Mouse (Mus musculus): ENCODE measurements at regions not wholly inside any gene's neighbourhood (a gene's known extent, or its start where the extent isn't known, plus 50 kb on each side); places are given as distances from the start of the nearest gene placed in this dataset.
A peak's percentile ranks its signal among the peaks of the same experiment; 100 is the strongest.

DNA sequence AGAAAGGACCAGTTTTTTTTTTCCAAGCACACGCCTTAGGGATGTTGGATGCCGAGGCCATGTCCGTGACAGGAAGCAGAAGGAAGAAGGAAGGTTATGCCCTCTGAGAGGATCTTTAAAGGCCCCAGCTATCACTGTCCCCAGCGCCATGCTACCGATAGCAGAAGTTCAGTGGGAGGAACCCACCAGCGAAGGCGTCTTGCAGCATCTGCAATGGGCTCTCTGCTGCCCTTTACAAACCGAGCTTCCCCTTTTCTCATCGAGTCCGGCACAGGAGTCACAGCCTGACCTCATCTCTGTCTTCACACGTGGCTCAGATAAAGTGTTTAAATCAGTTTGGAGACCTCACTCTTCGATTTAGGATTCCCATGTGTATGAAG lies 193.5 kb downstream of the Opa1 start:
- no peaks in the 10 kb centered on the region for H3K9me3 ChIP-seq (replicated peaks)
- no peak overlapping the region for H3K4me3 ChIP-seq
- H3K27ac ChIP-seq, result no peak overlapping the region
- peaks cover 21% of the 10 kb centered on the region; the same call in 1 of the 2 replicates for H3K27me3 ChIP-seq
- peaks cover 22% of the 10 kb centered on the region for H3K4me1 ChIP-seq (replicated peaks)
- WGBS, result 58% methylated on average over 12 of the region's 12 CpGs
- ATAC-seq (replicated peaks; ENCODE audit: insufficient number of reproducible peaks, insufficient read depth, low FRiP score, low read depth), result no peak
- no peak overlapping the region for H3K9ac ChIP-seq
- no peaks in the 10 kb centered on the region for H3K36me3 ChIP-seq
- no peak overlapping the region for H3K4me2 ChIP-seq

DNA sequence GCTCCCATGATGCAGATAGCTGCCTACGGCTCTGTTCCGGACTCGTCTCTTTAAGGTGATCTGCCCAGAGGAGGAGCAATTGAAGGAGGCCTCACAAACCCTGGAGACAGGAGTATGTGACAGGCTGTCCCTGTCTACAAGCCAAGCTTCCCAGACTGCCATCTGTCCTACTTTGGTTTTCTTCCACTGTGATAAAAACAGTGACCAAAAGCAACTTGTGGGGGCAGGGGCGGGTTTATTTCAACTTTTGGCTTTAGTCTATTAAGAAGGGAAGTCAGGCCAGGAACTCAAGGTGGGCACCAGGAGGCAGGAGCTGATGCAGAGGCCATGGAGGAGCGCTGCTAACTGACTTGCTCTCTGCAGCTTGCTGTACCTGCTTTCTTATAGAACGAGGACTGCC lies 193.9 kb downstream of the Opa1 start:
- H3K27ac ChIP-seq, result no peak overlapping the region
- H3K4me3 ChIP-seq, result no peak overlapping the region
- H3K4me2 ChIP-seq, result no peak overlapping the region
- H3K4me1 ChIP-seq (replicated peaks), result peaks cover 22% of the 10 kb centered on the region
- no peak for ATAC-seq (replicated peaks; ENCODE audit: insufficient number of reproducible peaks, insufficient read depth, low FRiP score, low read depth)
- no peak overlapping the region for H3K9ac ChIP-seq
- WGBS, result 81% methylated on average over 6 of the region's 6 CpGs
- H3K36me3 ChIP-seq, result no peaks in the 10 kb centered on the region
- H3K27me3 ChIP-seq, result peaks cover 21% of the 10 kb centered on the region; the same call in 1 of the 2 replicates
- no peaks in the 10 kb centered on the region for H3K9me3 ChIP-seq (replicated peaks)

DNA sequence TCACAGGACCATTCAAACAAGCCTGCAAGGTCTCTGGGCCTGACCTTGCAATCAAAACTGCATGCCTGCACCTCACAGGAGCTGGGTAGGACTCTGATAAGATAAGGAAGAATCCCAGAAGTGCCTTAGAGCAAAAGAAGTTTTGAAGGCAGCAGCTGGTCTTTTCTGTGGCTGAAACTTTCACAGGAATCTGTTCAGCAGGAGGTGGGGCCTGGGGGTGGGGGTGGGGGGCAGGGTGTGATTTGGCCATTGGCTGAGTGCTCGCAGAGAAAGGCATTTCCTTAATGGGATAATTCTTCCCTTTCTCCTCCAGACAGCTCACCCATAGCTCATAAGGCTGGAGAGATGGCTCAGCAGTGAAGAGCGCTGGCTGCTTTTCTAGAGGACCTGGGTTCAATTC lies 195.8 kb downstream of the Opa1 start:
- Histone ChIP-seq H3K4me3 (no peak overlapping the region), H3K4me1 (replicated peaks) (peaks cover 22% of the 10 kb centered on the region), H3K27me3 (peaks cover 19% of the 10 kb centered on the region; the same call in 1 of the 2 replicates), H3K4me2 (no peak overlapping the region), H3K27ac (no peak overlapping the region), H3K9me3 (replicated peaks) (no peaks in the 10 kb centered on the region), H3K36me3 (no peaks in the 10 kb centered on the region), H3K9ac (no peak overlapping the region)
- ATAC-seq (replicated peaks; ENCODE audit: insufficient number of reproducible peaks, insufficient read depth, low FRiP score, low read depth), result no peak
- WGBS, result 43% methylated on average over 2 of the region's 2 CpGs

DNA sequence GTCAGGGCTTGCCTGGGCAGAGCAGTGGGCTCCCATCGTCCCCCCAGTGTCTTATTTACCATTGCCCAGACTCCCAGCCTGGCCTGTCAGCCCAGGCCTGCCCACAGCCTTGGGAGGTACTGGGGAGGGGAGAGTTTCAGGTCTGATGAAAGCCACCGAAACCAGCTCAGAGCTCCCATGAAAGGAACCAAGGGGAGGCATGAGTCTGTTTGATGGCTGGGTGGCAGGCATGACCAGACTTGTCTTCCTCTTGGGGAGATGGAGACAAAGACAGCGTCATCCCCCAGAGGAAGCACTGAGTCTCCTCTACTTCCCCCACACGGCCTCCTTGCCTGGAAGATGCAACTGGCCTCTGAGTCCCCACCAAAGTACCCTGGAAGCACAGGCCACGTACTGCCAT lies 196.7 kb downstream of the Opa1 start:
- H3K27me3 ChIP-seq, result peaks cover 19% of the 10 kb centered on the region
- no peaks in the 10 kb centered on the region for H3K36me3 ChIP-seq
- H3K4me2 ChIP-seq, result no peak overlapping the region
- H3K9me3 ChIP-seq (replicated peaks), result no peaks in the 10 kb centered on the region
- no peak overlapping the region for H3K4me3 ChIP-seq
- peaks cover 22% of the 10 kb centered on the region for H3K4me1 ChIP-seq (replicated peaks)
- ATAC-seq (replicated peaks; ENCODE audit: insufficient number of reproducible peaks, insufficient read depth, low FRiP score, low read depth), result 0 out of 2 replicates have a peak, but pooled peaks have one; percentile 23
- no peak overlapping the region for H3K27ac ChIP-seq
- 76% methylated on average over 5 of the region's 5 CpGs for WGBS
- no peak overlapping the region for H3K9ac ChIP-seq

DNA sequence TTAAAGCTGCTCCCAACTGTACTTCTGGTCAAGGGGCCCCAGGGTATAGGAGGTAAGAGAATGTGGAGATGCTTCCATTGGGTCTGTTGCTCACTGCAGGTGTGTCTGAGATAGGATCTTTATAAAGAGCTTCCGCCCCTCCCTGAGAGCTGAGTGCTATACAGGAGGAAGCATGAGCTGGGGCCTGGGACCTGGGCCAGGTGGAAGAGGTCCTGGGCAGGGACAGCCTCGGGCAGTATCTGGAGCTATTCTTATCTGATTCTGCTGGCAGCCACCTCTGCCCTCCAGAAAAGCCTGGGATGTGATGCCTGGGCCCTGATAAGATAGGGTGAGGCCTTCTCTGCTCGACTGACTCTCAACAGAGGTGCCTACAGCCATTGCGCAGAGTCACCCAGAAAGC lies 203.3 kb downstream of the Opa1 start:
- Histone ChIP-seq H3K4me3 (no peak overlapping the region), H3K4me2 (no peak overlapping the region), H3K36me3 (no peaks in the 10 kb centered on the region), H3K9me3 (replicated peaks) (no peaks in the 10 kb centered on the region), H3K27ac (no peak overlapping the region), H3K27me3 (peaks cover 27% of the 10 kb centered on the region), H3K4me1 (replicated peaks) (no peaks in the 10 kb centered on the region), H3K9ac (no peak overlapping the region)
- no peak for ATAC-seq (replicated peaks; ENCODE audit: insufficient number of reproducible peaks, insufficient read depth, low FRiP score, low read depth)
- 45% methylated on average over 4 of the region's 4 CpGs for WGBS

DNA sequence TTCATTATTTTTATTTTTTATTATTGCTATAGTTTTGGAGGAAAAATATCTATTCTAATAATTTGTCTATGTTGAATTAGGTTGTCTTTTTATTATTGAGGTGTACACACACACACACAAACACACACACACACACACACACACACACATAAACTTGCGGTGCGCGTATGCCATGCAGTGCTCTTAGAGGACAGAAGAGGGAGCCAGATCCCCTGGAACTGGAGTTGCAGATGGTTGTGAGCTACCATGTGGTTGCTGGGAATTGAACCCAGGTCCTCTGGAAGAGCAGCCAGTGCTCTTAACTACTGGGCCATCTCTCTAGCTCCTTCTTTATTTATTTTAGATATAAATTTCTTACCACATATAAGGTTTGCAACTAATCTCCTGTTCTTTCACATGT lies 206.0 kb downstream of the Opa1 start:
- H3K4me1 ChIP-seq (replicated peaks), result 0 out of 2 replicates have a peak, but pooled peaks cover 3% of the 10 kb centered on the region
- no peak overlapping the region for H3K27ac ChIP-seq
- H3K4me3 ChIP-seq, result no peak overlapping the region
- 100% methylated on average over 3 of the region's 3 CpGs for whole genome bisulfite sequencing
- H3K4me2 ChIP-seq, result no peak overlapping the region
- no peak overlapping the region for H3K9ac ChIP-seq
- H3K9me3 ChIP-seq (replicated peaks), result no peaks in the 10 kb centered on the region
- no peaks in the 10 kb centered on the region for H3K36me3 ChIP-seq
- ATAC-seq (replicated peaks; ENCODE audit: insufficient number of reproducible peaks, insufficient read depth, low FRiP score, low read depth), result no peak
- H3K27me3 ChIP-seq, result peaks cover 31% of the 10 kb centered on the region

DNA sequence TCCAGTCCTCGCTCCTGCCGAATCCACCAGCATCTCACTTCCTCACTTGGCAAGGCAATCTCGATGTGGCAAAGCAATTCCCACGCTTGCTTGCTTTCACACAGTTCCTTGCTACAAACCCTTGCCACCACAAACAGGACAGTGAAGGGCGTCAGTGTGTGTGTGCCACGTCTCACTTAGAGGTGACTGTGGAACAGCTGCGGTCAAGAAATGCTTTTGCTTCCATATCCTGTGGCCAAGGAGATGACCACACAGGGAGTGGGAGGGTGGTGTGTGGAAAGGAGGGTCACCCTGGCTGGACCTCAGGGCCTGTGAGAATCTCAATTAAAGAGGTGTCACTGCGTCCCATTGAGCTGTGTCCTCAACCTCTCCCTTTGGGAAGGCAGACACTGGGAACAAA lies 207.4 kb downstream of the Opa1 start:
- no peak overlapping the region for H3K27ac ChIP-seq
- 85% methylated on average over 8 of the region's 8 CpGs for WGBS
- H3K9me3 ChIP-seq (replicated peaks), result no peaks in the 10 kb centered on the region

DNA sequence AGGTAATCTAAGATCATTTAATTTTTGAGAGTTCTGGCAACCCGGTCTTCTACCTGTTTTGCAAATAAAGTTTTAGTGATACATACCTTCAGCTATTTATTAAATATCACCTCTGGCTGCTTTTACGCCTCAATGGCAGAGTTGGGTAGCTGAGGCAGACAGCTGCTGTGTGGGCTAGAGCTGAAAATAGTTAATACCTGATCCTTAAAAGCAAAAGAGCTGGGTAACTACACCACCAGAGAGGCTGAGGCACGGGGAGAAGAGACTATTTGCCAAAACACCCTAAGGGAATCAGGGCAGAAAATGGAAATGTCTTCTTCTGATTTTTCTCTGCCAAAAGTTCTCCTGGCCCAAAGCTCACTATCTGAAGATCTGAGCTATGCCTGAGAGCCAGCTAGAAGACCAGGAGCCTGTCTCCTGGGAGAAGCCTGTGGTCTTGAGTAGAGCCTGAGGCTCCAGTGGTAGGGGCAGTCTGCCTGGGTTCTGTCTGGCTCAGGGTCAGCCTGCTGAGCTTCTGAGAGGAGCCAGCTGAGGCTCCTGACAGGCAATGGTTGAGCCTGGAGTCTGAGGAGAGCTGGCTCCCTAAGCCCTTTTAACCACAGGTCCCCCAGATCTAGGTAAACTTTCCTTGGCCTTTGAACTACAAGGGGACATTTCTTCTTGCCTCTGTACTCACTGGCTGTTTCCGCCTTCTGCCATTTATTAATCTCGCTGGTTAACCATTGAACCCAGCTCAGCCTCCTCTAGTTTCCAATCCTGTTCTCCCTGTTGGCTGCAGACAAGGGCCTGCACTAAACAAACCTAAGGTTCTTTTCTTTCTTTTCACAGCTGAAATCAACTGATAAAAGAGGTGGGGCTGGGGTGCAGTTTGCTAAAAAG lies 208.7 kb downstream of the Opa1 start:
- ATAC-seq (replicated peaks; ENCODE audit: insufficient number of reproducible peaks, insufficient read depth, low FRiP score, low read depth), result no peak
- Histone ChIP-seq H3K36me3 (no peaks in the 10 kb centered on the region), H3K4me1 (replicated peaks) (0 out of 2 replicates have a peak, but pooled peaks cover 3% of the 10 kb centered on the region), H3K4me2 (no peak overlapping the region), H3K9me3 (replicated peaks) (no peaks in the 10 kb centered on the region), H3K27me3 (peaks cover 24% of the 10 kb centered on the region; the same call in 1 of the 2 replicates), H3K27ac (no peak overlapping the region), H3K4me3 (no peak overlapping the region), H3K9ac (no peak overlapping the region)
- WGBS, result 83% methylated on average over 5 of the region's 5 CpGs

More for the DNA sequence above, 207.4 kb downstream of the Opa1 start:
- peaks cover 24% of the 10 kb centered on the region; the same call in 1 of the 2 replicates for H3K27me3 ChIP-seq
- ATAC-seq (replicated peaks; ENCODE audit: insufficient number of reproducible peaks, insufficient read depth, low FRiP score, low read depth), result no peak
- H3K4me2 ChIP-seq, result no peak overlapping the region
- no peak overlapping the region for H3K4me3 ChIP-seq
- 0 out of 2 replicates have a peak, but pooled peaks cover 3% of the 10 kb centered on the region for H3K4me1 ChIP-seq (replicated peaks)
- H3K36me3 ChIP-seq, result no peaks in the 10 kb centered on the region
- no peak overlapping the region for H3K9ac ChIP-seq

DNA sequence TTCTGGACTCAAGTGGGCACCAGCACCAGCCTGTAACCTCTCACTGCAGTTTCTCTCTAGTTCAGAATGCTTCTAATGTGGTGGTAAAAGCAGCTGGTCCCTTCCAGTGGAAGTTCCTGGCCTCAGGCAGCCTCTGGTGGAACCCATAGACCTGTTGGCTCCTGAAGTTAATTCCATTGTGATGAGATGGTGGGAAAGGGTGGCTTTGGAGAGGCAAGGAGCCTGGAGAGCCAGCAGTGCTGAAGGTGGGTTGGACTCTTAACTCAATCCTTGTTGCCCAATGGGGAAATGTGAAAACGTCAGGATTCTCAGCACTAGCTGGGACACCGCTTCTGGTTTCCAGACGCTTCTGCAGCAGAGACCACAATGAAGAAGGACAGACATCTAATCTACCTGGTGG lies 210.9 kb downstream of the Opa1 start:
- Histone ChIP-seq H3K27me3 (peaks cover 18% of the 10 kb centered on the region; the same call in 1 of the 2 replicates), H3K9me3 (replicated peaks) (no peaks in the 10 kb centered on the region), H3K9ac (no peak overlapping the region), H3K4me1 (replicated peaks) (0 out of 2 replicates have a peak, but pooled peaks cover 3% of the 10 kb centered on the region), H3K4me3 (no peak overlapping the region), H3K27ac (no peak overlapping the region), H3K4me2 (no peak overlapping the region), H3K36me3 (no peaks in the 10 kb centered on the region)
- no peak for ATAC-seq (replicated peaks; ENCODE audit: insufficient number of reproducible peaks, insufficient read depth, low FRiP score, low read depth)
- WGBS, result 97% methylated on average over 3 of the region's 3 CpGs

DNA sequence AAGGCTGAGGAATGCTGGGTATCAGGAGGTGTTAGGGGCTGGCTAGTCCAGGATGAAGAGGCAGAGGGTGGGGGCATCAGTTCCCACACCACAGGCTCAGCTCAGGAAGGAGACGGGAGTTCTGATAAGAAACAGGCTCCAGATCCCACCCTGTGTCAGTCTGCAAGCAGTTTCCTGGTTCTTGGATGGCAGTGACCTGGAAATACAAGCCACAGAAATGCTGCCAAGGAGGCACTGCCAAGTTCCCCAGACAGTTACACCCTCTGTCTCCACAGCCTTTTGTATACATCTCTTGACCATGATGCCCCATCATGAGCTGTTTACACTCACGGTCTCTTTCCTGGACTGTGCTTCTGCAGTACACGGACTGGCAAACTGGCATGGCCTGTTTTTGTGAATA lies 220.1 kb downstream of the Opa1 start:
- no peaks in the 10 kb centered on the region for H3K36me3 ChIP-seq
- ATAC-seq (replicated peaks; ENCODE audit: insufficient number of reproducible peaks, insufficient read depth, low FRiP score, low read depth), result peak; percentile 31; the same call in 1 of the 2 replicates
- H3K27ac ChIP-seq, result no peak overlapping the region
- no peak overlapping the region for H3K4me2 ChIP-seq
- no peak overlapping the region for H3K4me3 ChIP-seq
- H3K9ac ChIP-seq, result no peak overlapping the region
- peaks cover 3% of the 10 kb centered on the region; the same call in 1 of the 2 replicates for H3K4me1 ChIP-seq (replicated peaks)
- H3K9me3 ChIP-seq (replicated peaks), result no peaks in the 10 kb centered on the region
- peaks cover 24% of the 10 kb centered on the region for H3K27me3 ChIP-seq
- WGBS, result 47% methylated on average over 3 of the region's 3 CpGs

DNA sequence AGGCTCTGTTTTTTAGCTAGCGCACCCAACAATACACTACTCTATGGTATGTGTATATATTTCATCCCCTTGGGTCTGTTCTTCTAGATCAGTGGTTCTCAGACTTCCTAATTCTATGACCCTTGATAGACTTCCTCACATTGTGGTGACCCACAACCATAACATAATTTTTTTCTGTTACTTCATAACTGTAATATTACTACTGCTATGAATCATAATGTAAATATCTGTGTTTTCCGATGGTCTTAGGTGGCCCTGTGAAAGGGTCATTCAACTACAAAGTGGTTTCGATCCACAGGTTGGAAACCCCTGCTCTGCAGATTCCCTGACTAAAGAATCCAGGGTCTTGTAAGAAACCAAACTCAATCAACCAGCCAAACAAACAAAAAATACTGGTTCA lies 220.8 kb downstream of the Opa1 start:
- H3K9ac ChIP-seq, result no peak overlapping the region
- no peak for ATAC-seq (replicated peaks; ENCODE audit: insufficient number of reproducible peaks, insufficient read depth, low FRiP score, low read depth)
- WGBS, result 65% methylated on average over 3 of the region's 3 CpGs
- H3K4me1 ChIP-seq (replicated peaks), result peaks cover 3% of the 10 kb centered on the region; the same call in 1 of the 2 replicates
- no peaks in the 10 kb centered on the region for H3K9me3 ChIP-seq (replicated peaks)
- H3K36me3 ChIP-seq, result no peaks in the 10 kb centered on the region
- H3K27me3 ChIP-seq, result peaks cover 27% of the 10 kb centered on the region
- H3K4me2 ChIP-seq, result no peak overlapping the region
- no peak overlapping the region for H3K27ac ChIP-seq
- no peak overlapping the region for H3K4me3 ChIP-seq

DNA sequence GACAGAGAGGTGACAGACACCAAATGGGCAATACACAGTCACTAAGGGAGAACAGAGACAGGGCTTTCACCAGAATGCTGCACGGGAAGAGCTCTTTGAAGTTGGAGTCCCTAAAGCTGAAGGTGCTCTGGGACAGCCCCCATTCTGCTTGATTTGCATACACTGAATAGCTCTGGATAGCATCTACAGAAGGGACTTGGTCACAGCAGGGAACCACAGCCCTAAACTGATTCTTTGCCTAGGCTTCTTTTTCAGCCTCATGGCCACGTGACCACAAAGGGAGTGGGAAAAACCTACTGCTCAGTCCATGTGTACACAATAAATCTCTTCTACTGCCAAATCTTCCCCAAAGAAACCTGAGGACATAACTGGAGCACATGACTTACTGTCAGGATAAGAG lies 221.3 kb downstream of the Opa1 start:
- Histone ChIP-seq H3K27ac (no peak overlapping the region), H3K9me3 (replicated peaks) (no peaks in the 10 kb centered on the region), H3K4me1 (replicated peaks) (peaks cover 3% of the 10 kb centered on the region; the same call in 1 of the 2 replicates), H3K27me3 (peaks cover 23% of the 10 kb centered on the region), H3K36me3 (no peaks in the 10 kb centered on the region), H3K4me3 (no peak overlapping the region), H3K9ac (no peak overlapping the region), H3K4me2 (no peak overlapping the region)
- ATAC-seq (replicated peaks; ENCODE audit: insufficient number of reproducible peaks, insufficient read depth, low FRiP score, low read depth), result no peak
- WGBS, result 33% methylated on average over 2 of the region's 2 CpGs

Data from heart, embryonic 15.5 days (tissue).